11 mouse cellular contexts compared by ENCODE assay signal in the genomic region with DNA sequence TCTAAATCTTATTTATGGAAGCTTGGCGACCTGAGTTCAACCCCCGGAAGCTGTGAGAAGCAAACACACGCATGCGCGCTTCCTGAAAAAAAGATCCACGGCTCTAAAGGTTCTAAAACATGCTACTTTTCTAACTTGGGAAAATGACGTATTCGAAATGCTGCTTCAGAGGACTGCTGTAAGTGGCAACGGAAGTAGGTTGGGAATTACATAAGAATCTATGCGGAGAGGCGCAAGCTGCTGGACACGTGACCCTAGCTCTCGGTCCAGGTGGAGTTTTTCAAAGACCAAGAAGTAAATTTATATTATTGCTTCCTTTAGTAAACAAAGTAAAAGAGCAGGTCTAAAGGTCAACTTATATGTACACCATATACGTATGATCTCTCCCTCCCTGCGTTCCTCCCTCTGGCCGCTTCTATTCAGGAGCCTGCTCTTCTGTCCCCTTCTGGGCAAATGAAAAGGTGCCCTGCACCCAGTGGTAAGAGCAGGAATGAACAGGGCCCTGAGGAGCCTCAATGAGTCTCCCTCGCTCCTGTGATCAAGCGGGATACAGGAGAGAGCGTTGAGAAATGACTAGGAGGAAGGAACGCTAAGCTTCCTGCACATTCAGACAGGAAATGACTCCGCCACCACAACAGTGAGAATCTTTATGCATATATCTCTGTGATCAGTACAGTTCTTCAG.
DNase-seq lines count a peak whose midpoint lies in the region; ATAC-seq and TF ChIP-seq lines count a peak whose summit lies in the region.
"Had no signal": no experiment of that assay in that cellular context is flagged by ENCODE, and none has a peak within 500 bp of the region (broad histone marks: within the 10 kb centered on the region; RNA-seq: fewer than 3 reads in every experiment).

No protein-coding gene starts in this region.

- H3K36me3 ChIP-seq in splenic B cell, adult 2 months (ENCODE audit: control insufficient read depth, insufficient read depth, low read length, poor library complexity, severe bottlenecking), result no peaks in the 10 kb centered on the region
- H3K36me3 ChIP-seq in forebrain, embryonic 12.5 days (replicated peaks), result peaks cover 17% of the 10 kb centered on the region
- H3K36me3 ChIP-seq: G1E had no signal

- no peak overlapping the region for H3K9ac ChIP-seq in forebrain, embryonic 12.5 days

- no peak overlapping the region for H3K27ac ChIP-seq in layer of hippocampus, adult 2 months
- no peak overlapping the region for H3K27ac ChIP-seq in forebrain, embryonic 12.5 days

- H3K4me2 ChIP-seq in forebrain, embryonic 12.5 days, result no peak overlapping the region

- H3K9me3 ChIP-seq in forebrain, embryonic 12.5 days, result no peaks in the 10 kb centered on the region

- TF ChIP-seq CTCF in layer of hippocampus, adult 2 months (conservative IDR thresholded peaks at IDR 0.05), result 0 out of 2 replicates have a peak, but pooled peaks have one; percentile 3

- H3K4me3 ChIP-seq in layer of hippocampus, adult 2 months, result no peak overlapping the region
- no peak overlapping the region for H3K4me3 ChIP-seq in forebrain, embryonic 12.5 days (replicated peaks)

- no peak for DNase-seq in layer of hippocampus, adult 2 months (ENCODE audit: low spot score in 2 of 2)
- DNase-seq in layer of hippocampus, postnatal 14 days (ENCODE audit: low spot score in 2 of 2), result no peak
- DNase-seq in CD8-positive naive resting alpha-beta T cell, adult 2 months (ENCODE audit: low read depth in 2 of 2, low spot score in 2 of 2), result peak; percentile 7 to 21
- peak; percentile 14 for DNase-seq in splenic B cell, adult 2 months (ENCODE audit: low read depth, low spot score)
- DNase-seq in cerebellum, adult 18-20 months, result no peak
- DNase-seq in retina, postnatal 1 day, result no peak
- DNase-seq: heart, postnatal 36 days; left cerebral cortex, postnatal 4 days had no signal

- WGBS in forebrain, embryonic 12.5 days, result 88% methylated on average over 21 of the region's 21 CpGs

- peak; percentile 71 for ATAC-seq in granulocyte monocyte progenitor cell, adult 5-6 weeks (replicated peaks; ENCODE audit: poor library complexity, severe bottlenecking)
- ATAC-seq in forebrain, embryonic 12.5 days (ENCODE audit: low FRiP score), result no peak

- H3K4me1 ChIP-seq in forebrain, embryonic 12.5 days, result no peaks in the 10 kb centered on the region

- no peaks in the 10 kb centered on the region for H3K27me3 ChIP-seq in splenic B cell, adult 2 months (ENCODE audit: control insufficient read depth, insufficient read depth, low read length, poor library complexity, severe bottlenecking)
- H3K27me3 ChIP-seq in forebrain, embryonic 12.5 days, result no peaks in the 10 kb centered on the region

Comparison
In these comparisons a context has a peak if more than half of its experiments do, and no peak if none do; other contexts are left out.
1. DNase-seq: peak in CD8-positive naive resting alpha-beta T cell, adult 2 months (2 of 2) and splenic B cell, adult 2 months (single experiment); none in layer of hippocampus, adult 2 months (0 of 2), layer of hippocampus, postnatal 14 days (0 of 2), cerebellum, adult 18-20 months (0 of 2) and retina, postnatal 1 day (single experiment).